Mouse (Mus musculus): ENCODE measurements around the gene Pimreg.

DNA sequence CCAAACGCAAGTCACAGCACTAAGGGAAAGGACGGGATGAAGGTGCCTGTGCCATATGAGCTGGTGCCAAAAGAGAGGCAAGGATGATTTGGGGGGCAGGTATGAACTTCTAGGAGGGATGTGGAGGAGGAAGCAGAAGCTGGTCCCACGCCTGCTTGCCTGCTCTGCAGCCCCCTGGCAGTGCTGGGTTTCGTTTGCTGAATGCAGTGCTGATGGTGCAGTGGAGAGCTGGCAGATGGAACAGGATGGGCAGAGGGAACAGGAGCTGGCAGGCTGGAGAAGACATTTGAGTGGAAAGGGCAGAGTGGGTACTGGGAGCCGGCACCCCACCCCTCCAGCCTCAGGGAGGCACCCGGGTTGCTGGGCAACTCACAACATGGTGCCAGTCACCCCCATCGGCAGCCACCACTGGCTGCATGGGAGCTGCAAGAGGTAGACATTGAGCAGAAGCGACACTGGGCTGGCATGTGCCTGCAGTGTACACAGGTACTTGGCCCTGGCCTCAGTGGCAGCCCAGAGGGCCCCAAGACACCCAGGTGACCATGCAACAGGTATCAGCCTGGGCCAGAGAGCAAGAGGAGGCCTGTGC lies 7.4 kb downstream of the Pimreg start:
- TF ChIP-seq CTCF (IDR thresholded peaks at IDR 0.05; ENCODE audit: insufficient read depth, low read length) (no peak), POLR2A (IDR thresholded peaks at IDR 0.05; ENCODE audit: borderline replicate concordance, extremely low read depth, low read depth, low read length) (no peak)
